Mouse (Mus musculus) spleen, adult 2 months (tissue): Measurements from ENCODE around the gene Ugt1a8. TPM values are rescaled to one million over a fixed set of nuclear protein-coding genes. Genes with fewer than 3 reads are reported as not detected.
"Not testable (repeated sequence)": the region's sequence is repeated elsewhere in the genome, so short reads cannot be mapped to it uniquely, and the experiment has no call there.

Experiments
- DNase-seq, 2 experiments: peaks; one replicate each; pipeline versions ENCODE4 v3.0.0 to v3.0.0-alpha.2; 2012 to 2021; ENCODE audit warnings: low spot score in 2 of 2, low read depth in 1 of 2
- H3K27ac ChIP-seq: fragments of 200-500 bp; 2 replicates; pipeline ENCODE4 v1.5.1; 2012; ENCODE audit warnings: low read length, inconsistent platforms; ENCODE audit not compliant: insufficient read depth
- H3K27me3 ChIP-seq: fragments of 200-500 bp; 2 replicates; pipeline ENCODE4 v1.6.1; 2012; ENCODE audit warnings: mild to moderate bottlenecking, moderate library complexity, low read length, inconsistent platforms; ENCODE audit not compliant: control insufficient read depth, insufficient read depth
- H3K36me3 ChIP-seq: fragments of 200-500 bp; 2 replicates; pipeline ENCODE4 v1.6.1; 2012; ENCODE audit warnings: mild to moderate bottlenecking, low read length, inconsistent platforms; ENCODE audit not compliant: control insufficient read depth, insufficient read depth
- H3K4me1 ChIP-seq: fragments of 200-500 bp; 2 replicates; pipeline ENCODE4 v1.6.1; 2011; ENCODE audit warnings: inconsistent platforms; ENCODE audit not compliant: control insufficient read depth, insufficient read depth, insufficient read length
- H3K4me3 ChIP-seq: fragments of 200-500 bp; 2 replicates; pipeline ENCODE4 v1.5.1; 2011; ENCODE audit warnings: mild to moderate bottlenecking, inconsistent platforms; ENCODE audit not compliant: insufficient read depth, insufficient read length; ENCODE audit errors: extremely low read depth
- CTCF ChIP-seq: fragments of 200-500 bp; IDR thresholded peaks from 2 replicates; pipeline ENCODE4 v1.5.1; 2011; ENCODE audit warnings: mild to moderate bottlenecking, inconsistent platforms; ENCODE audit not compliant: insufficient read depth, insufficient read length, insufficient replicate concordance; ENCODE audit errors: extremely low read depth
- POLR2A ChIP-seq: fragments of 200-500 bp; IDR thresholded peaks from 2 replicates; pipeline ENCODE4 v1.6.1; 2011; ENCODE audit warnings: low read depth, low read length, inconsistent platforms
- WGBS: fragments of 180-500 bp; shearing (Covaris S2); methylation state at CpG from one replicate; pipeline ENCODE4 v1.1.7; 2018; 5-methylcytosine and 5-hydroxymethylcytosine counted together
- polyA plus RNA-seq: library from polyadenylated mRNA; depleted of rRNA; stranded (reverse); fragments of >200 nt; gene quantifications from 2 replicates; pipeline ENCODE4 v1.2.3, GENCODE M21; 2012

The Ugt1a8 gene
- polyA plus RNA-seq, 1 experiment: not detected

DNA sequence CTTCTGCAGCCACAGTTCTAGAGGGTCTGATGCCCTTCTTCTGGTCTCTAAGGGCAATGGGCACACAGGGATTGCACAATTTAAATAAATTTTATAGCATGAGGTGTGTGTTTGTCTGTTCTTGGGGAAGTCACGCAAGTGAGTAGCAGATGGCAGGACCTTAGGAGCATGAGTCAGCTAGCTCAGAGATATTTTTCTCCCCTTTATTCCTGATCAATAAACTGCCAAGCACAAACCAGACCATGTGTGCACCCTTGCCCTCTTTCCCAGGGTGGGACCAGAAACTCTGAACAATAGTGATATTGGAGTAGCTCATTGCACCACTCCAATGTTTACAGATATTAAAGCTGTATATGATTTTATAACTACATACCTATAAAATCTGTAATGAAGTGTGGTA is 42.6 kb downstream of the Ugt1a8 start:
- not testable (repeated sequence) for H3K4me3 ChIP-seq, H3K27me3 ChIP-seq, H3K4me1 ChIP-seq, H3K27ac ChIP-seq, DNase-seq, H3K36me3 ChIP-seq
- WGBS: 87% methylated on average over 1 of the region's 1 CpGs

- WGBS: 2% methylated on average over 3 of the region's 3 CpGs
- Histone ChIP-seq H3K27ac (no peak overlapping the region), H3K4me1 (no peaks in the 10 kb centered on the region)
Measured at GRCm38 (mm10) chr1:88133908-88134456, 46.4 kb downstream of the Ugt1a8 start.

DNA sequence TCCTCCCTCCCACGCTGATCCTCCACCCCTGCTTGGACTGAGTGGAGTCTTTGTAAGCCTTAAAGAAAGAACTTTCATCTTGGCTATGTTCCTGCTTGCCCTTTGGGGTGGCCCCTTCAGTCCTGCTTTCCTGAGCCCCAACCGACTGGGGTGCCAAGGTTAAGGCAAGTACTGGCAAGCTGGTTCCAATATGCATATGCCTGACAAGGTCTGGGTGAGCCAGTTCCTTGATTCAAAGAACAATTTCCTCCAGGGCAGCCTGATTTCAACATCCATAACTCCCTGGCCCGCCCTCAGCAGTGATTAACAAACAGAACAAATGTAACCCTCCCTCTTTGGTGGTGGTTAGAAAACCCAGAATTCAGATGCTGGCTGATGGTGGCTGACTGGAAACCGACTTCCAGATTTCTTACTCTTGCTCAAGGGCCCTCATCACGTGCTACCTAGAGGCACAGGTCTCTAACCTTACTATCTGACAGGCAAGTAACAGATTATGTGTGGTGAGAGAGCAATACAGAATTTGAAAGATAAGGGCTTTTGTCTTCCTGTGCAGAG is 46.9 kb downstream of the Ugt1a8 start, which contains the start of gene Ugt1a6a:
Gene Ugt1a6a, plus strand, starts transcription at position 353 of the 555 bp plus-strand sequence.
- 18% methylated on average over 5 of the region's 5 CpGs for WGBS
- DNase-seq: not testable (repeated sequence)

More at GRCm38 (mm10) chr1:88133908-88134456, 46.4 kb downstream of the Ugt1a8 start:
- no peak overlapping the region for H3K4me3 ChIP-seq
- no peaks in the 10 kb centered on the region for H3K27me3 ChIP-seq
- no peak for DNase-seq
- no peak for TF ChIP-seq CTCF
- no peak for TF ChIP-seq POLR2A
- no peaks in the 10 kb centered on the region for H3K36me3 ChIP-seq

DNA sequence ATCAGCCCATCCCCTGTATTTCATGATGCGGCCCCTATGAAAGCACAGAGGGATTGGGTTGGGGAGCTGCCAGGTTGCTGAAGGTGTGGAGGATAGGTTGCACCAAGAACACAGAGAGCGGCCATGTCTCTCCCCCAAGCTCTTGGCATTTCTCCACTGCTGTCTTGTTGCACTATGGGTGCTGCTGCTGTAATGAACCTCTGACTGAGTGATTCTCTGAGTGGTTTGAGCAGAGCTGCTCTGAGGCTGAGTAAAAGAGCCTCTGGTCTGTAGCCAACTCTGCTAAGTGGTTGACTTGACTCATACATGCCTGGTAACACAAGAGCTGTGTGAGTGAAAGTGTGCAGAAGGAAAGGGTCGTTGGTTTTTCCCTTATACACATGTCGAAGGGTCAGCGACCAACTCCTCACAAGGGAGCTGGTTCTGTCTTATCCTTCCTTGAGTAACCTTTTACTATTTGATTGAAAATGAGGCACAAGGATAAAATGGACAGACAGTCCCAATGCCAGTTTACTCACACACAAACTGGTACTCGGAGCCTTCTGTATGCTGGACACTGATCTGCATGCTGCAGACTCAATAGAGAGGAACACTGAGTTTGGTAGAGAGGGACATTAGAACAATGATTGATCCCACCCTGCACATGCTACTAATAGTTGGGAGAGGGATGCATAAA is 47.8 kb downstream of the Ugt1a8 start:
- WGBS: 93% methylated on average over 6 of the region's 6 CpGs
- not testable (repeated sequence) for H3K4me1 ChIP-seq, H3K36me3 ChIP-seq

More for the DNA sequence above, 46.9 kb downstream of the Ugt1a8 start, which contains the start of gene Ugt1a6a:
- not testable (repeated sequence) for H3K36me3 ChIP-seq, H3K4me1 ChIP-seq, H3K27me3 ChIP-seq, H3K4me3 ChIP-seq, H3K27ac ChIP-seq

DNA sequence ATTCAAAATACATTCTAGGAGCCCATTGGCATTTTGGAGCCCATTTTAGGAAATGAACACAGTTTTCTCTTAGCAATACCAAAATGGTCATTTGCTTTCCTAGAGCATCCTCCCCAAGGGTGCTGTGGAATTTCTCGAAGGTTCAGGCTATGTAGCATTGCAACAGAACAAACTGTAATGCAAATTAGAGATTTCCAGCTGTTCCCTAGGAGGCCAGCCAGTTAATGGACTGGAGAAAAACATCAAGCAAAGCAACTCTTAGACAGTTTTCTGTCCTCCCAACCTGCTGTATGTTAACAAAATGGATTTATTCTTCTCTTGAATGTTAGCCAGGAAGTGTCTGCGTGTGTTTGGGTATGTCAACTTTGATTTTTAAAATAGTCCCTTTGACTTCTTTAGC is 49.0 kb downstream of the Ugt1a8 start:
- no peaks in the 10 kb centered on the region for H3K36me3 ChIP-seq
- no peak overlapping the region for H3K4me3 ChIP-seq
- H3K27me3 ChIP-seq: no peaks in the 10 kb centered on the region
- no peaks in the 10 kb centered on the region for H3K4me1 ChIP-seq
- 81% methylated on average over 2 of the region's 2 CpGs for WGBS
- no peak for TF ChIP-seq POLR2A
- no peak for TF ChIP-seq CTCF
- DNase-seq: no peak
- no peak overlapping the region for H3K27ac ChIP-seq

More for the DNA sequence above, 47.8 kb downstream of the Ugt1a8 start:
- H3K27me3 ChIP-seq, H3K4me3 ChIP-seq, DNase-seq, H3K27ac ChIP-seq: not testable (repeated sequence)

GRCm38 (mm10) chr1:88137264-88137663 is 49.7 kb downstream of the Ugt1a8 start:
- Histone ChIP-seq H3K27ac (no peak overlapping the region), H3K36me3 (no peaks in the 10 kb centered on the region), H3K4me3 (no peak overlapping the region), H3K4me1 (no peaks in the 10 kb centered on the region), H3K27me3 (no peaks in the 10 kb centered on the region)
- whole genome bisulfite sequencing: 89% methylated on average over 3 of the region's 3 CpGs
- no peak for TF ChIP-seq POLR2A
- TF ChIP-seq CTCF: no peak
- DNase-seq: no peak

DNA sequence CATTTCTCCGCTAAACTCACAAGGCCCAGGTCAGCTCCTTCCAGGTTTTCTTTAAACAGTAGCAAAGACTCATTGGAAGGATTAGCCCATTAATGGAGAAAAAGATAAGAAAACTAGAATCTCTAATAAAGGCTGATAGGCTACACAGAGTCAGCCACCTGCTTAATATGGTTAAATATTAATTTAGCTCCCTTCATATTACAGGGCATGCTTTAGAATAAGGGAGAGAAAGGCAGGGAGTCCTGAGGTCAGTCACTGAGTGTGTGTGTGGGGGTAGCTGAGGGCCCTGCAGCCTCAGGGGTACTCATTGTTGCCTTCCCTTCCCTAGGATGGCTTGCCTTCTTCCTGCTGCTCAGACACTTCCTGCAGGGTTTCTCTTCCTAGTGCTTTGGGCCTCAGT is 50.5 kb downstream of the Ugt1a8 start:
- H3K27ac ChIP-seq: no peak overlapping the region
- no peaks in the 10 kb centered on the region for H3K27me3 ChIP-seq
- DNase-seq: no peak
- no peaks in the 10 kb centered on the region for H3K4me1 ChIP-seq
- WGBS: 92% methylated on average over 1 of the region's 1 CpGs
- no peak overlapping the region for H3K4me3 ChIP-seq
- no peak for TF ChIP-seq CTCF
- TF ChIP-seq POLR2A: no peak
- H3K36me3 ChIP-seq: no peaks in the 10 kb centered on the region

- H3K36me3 ChIP-seq, DNase-seq, H3K4me3 ChIP-seq, H3K27me3 ChIP-seq, H3K4me1 ChIP-seq, H3K27ac ChIP-seq: not testable (repeated sequence)
- 69% methylated on average over 1 of the region's 1 CpGs for WGBS
Measured at GRCm38 (mm10) chr1:88140492-88140891, 52.9 kb downstream of the Ugt1a8 start.
